Mouse (Mus musculus) forebrain, embryonic 16.5 days (tissue): Measurements from ENCODE around the gene Crygn. TPM values are rescaled to one million over a fixed set of nuclear protein-coding genes. Genes with fewer than 3 reads are reported as not detected.

Experiments used
- polyA plus RNA-seq: library from polyadenylated mRNA; unstranded; fragments of >200 nt; fragmentation: Nextera tagmentation; extraction: Ambion mirVana; gene quantifications from 2 replicates; pipeline ENCODE4 v1.2.1, GENCODE M21; 2015

Crygn gene
- polyA plus RNA-seq, 1 experiment from 2014 or later, result not detected

Other genes starting within 250 kb of the Crygn start
- 0.45 and 1.3 TPM in 2 replicates for gene Gbx1, start 230.8 kb downstream of the Crygn start, polyA plus RNA-seq
- 0.09 and 0.11 TPM in 2 replicates for gene Asb10, start 217.0 kb downstream of the Crygn start, polyA plus RNA-seq
- gene 4931409K22Rik, start 201.2 kb downstream of the Crygn start, polyA plus RNA-seq, result 0.26 and 0.35 TPM in 2 replicates
- gene Abcf2, start 180.5 kb downstream of the Crygn start, polyA plus RNA-seq, result 107 and 109 TPM in 2 replicates
- 20.5 and 20.8 TPM in 2 replicates for gene Chpf2, start 171.3 kb downstream of the Crygn start, polyA plus RNA-seq
- gene Smarcd3, start 133.6 kb downstream of the Crygn start, polyA plus RNA-seq, result 156 and 181 TPM in 2 replicates
- 70.0 and 71.2 TPM in 2 replicates for gene Nub1, start 72.5 kb downstream of the Crygn start, polyA plus RNA-seq
- 4.7 and 5.1 TPM in 2 replicates for gene Wdr86, start 27.3 kb downstream of the Crygn start, polyA plus RNA-seq
- gene Rheb, start 84.6 kb upstream of the Crygn start, polyA plus RNA-seq, result 273 and 294 TPM in 2 replicates